Mouse (Mus musculus) left cerebral cortex, adult 18-20 months (tissue): Measurements from ENCODE around the gene Ctu2. TPM values are rescaled to one million over a fixed set of nuclear protein-coding genes. Genes with fewer than 3 reads are reported as not detected.

ENCODE experiments used
- microRNA-seq, 2 experiments: library from miRNA; unstranded; fragments of <30 nt; microRNA quantifications; one replicate each; pipeline ENCODE4 v1.2.0; 2021
- total RNA-seq, 2 experiments: library from RNA; stranded (reverse); gene quantifications; 2 replicates each; pipeline ENCODE4 v1.2.3; 2021

Ctu2 gene
- total RNA-seq, 2 experiments from 2014 or later = 25.4 to 28.7 TPM

Small RNA genes within 50 kb of the gene (microRNA-seq; reads per million reads assigned to microRNA genes)
- 0 reads per million in 2 experiments for gene Gm24366

Other genes starting within 250 kb of the Ctu2 start
- gene Zfpm1, start 194.0 kb upstream of the Ctu2 start, total RNA-seq = 10 to 100 TPM; 35.6 to 37.5 TPM
- gene Trhr2, start 115.4 kb upstream of the Ctu2 start, total RNA-seq = 1 to 10 TPM; 8.0 to 8.5 TPM
- 10 to 100 TPM; 41.2 to 42.4 TPM for gene Zc3h18, start 99.5 kb upstream of the Ctu2 start, total RNA-seq
- not detected for gene Il17c, start 54.1 kb upstream of the Ctu2 start, total RNA-seq
- gene Cyba, start 43.2 kb upstream of the Ctu2 start, total RNA-seq = 1 to 10 TPM; 7.9 to 8.7 TPM
- gene Mvd, start 32.7 kb upstream of the Ctu2 start, total RNA-seq = 10 to 100 TPM; 25.3 to 27.4 TPM
- gene Snai3, start 15.4 kb upstream of the Ctu2 start, total RNA-seq = under 1 TPM; 0.51 to 0.61 TPM
- 10 to 100 TPM; 37.7 to 50.0 TPM for gene Rnf166, start 79 bp upstream of the Ctu2 start, total RNA-seq
- 1 to 10 TPM; 5.2 to 5.5 TPM for gene Piezo1, start 75.2 kb downstream of the Ctu2 start, total RNA-seq
- gene Cdt1, start 91.9 kb downstream of the Ctu2 start, total RNA-seq = 1 to 10 TPM; 2.9 to 3.9 TPM
- gene Aprt, start 100.8 kb downstream of the Ctu2 start, total RNA-seq = 10 to 100 TPM; 48.4 to 52.0 TPM
- gene Galns, start 135.3 kb downstream of the Ctu2 start, total RNA-seq = 1 to 10 TPM; 8.1 to 8.3 TPM
- 10 to 100 TPM; 79.6 to 86.0 TPM for gene Trappc2l, start 135.5 kb downstream of the Ctu2 start, total RNA-seq
- not detected for gene Pabpn1l, start 146.6 kb downstream of the Ctu2 start, total RNA-seq
- 10 to 100 TPM; 34.3 to 46.0 TPM for gene Cbfa2t3, start 223.0 kb downstream of the Ctu2 start, total RNA-seq